Mouse (Mus musculus) cerebellum, adult 2 months (tissue): ENCODE measurements around the gene Gm10961.

ENCODE experiments used
- CTCF ChIP-seq: fragments of 200-500 bp; IDR thresholded peaks from 2 replicates; pipeline ENCODE4 v1.5.1; 2011; ENCODE audit warnings: low read depth, mild to moderate bottlenecking, control low read depth, low read length, moderate library complexity, borderline replicate concordance; ENCODE audit not compliant: insufficient read depth
- POLR2A ChIP-seq: fragments of 200-500 bp; IDR thresholded peaks from 2 replicates; pipeline ENCODE4 v1.6.1; 2011; ENCODE audit warnings: low read length, control low read depth, borderline replicate concordance; ENCODE audit not compliant: insufficient read depth

- TF ChIP-seq POLR2A, result no peak
- no peak for TF ChIP-seq CTCF
Measured at GRCm38 (mm10) chr3:107646947-107647346, 15.8 kb downstream of the Gm10961 start.
